Mouse (Mus musculus): ENCODE measurements around the gene Hmga1b. TPM values are rescaled to one million over a fixed set of nuclear protein-coding genes. Genes with fewer than 3 reads are reported as not detected.
"Not testable (repeated sequence)": the region's sequence is repeated elsewhere in the genome, so short reads cannot be mapped to it uniquely, and the experiment has no call there.

The Hmga1b gene
- polyA plus RNA-seq, 1 experiment from 2014 or later, result 2.7 TPM

- Histone ChIP-seq H3K27me3 (no peaks in the 10 kb centered on the region), H3K4me3 (replicated peaks) (no peak overlapping the region), H3K4me1 (replicated peaks) (peaks cover 13% of the 10 kb centered on the region; the same call in 1 of the 2 replicates), H3K9ac (replicated peaks) (no peak overlapping the region), H3K27ac (no peak overlapping the region), H3K4me2 (replicated peaks) (no peak overlapping the region), H3K36me3 (no peaks in the 10 kb centered on the region), H3K9me3 (no peaks in the 10 kb centered on the region)
- no peak for ATAC-seq
- 87% methylated on average over 7 of the region's 7 CpGs for WGBS
Measured at GRCm38 (mm10) chr11:120773463-120774190, 11.0 kb downstream of the Hmga1b start.

GRCm38 (mm10) chr11:120775774-120776469 is 13.3 kb downstream of the Hmga1b start:
- WGBS, result 27% methylated on average over 15 of the region's 15 CpGs
- ATAC-seq, result peak; percentile 88
- no peaks in the 10 kb centered on the region for H3K9me3 ChIP-seq
- no peak overlapping the region for H3K4me3 ChIP-seq (replicated peaks)
- no peaks in the 10 kb centered on the region for H3K27me3 ChIP-seq
- no peak overlapping the region for H3K9ac ChIP-seq (replicated peaks)
- H3K4me1 ChIP-seq (replicated peaks), result peaks cover 13% of the 10 kb centered on the region; the same call in 1 of the 2 replicates
- H3K36me3 ChIP-seq, result peaks cover 13% of the 10 kb centered on the region
- no peak overlapping the region for H3K4me2 ChIP-seq (replicated peaks)
- H3K27ac ChIP-seq, result no peak overlapping the region

GRCm38 (mm10) chr11:120777123-120777522 is 14.5 kb downstream of the Hmga1b start:
- H3K27ac ChIP-seq, result no peak overlapping the region
- H3K27me3 ChIP-seq, result no peaks in the 10 kb centered on the region
- H3K4me3 ChIP-seq (replicated peaks), result no peak overlapping the region
- no peak overlapping the region for H3K4me2 ChIP-seq (replicated peaks)
- WGBS, result 28% methylated on average over 6 of the region's 6 CpGs
- H3K4me1 ChIP-seq (replicated peaks), result peaks cover 13% of the 10 kb centered on the region; the same call in 1 of the 2 replicates
- H3K9ac ChIP-seq (replicated peaks), result no peak overlapping the region
- no peaks in the 10 kb centered on the region for H3K9me3 ChIP-seq
- ATAC-seq, result no peak
- peaks cover 22% of the 10 kb centered on the region for H3K36me3 ChIP-seq

GRCm38 (mm10) chr11:120779876-120780275 is 17.3 kb downstream of the Hmga1b start:
- peaks cover 30% of the 10 kb centered on the region for H3K4me1 ChIP-seq (replicated peaks)
- no peaks in the 10 kb centered on the region for H3K9me3 ChIP-seq
- no peak overlapping the region for H3K4me2 ChIP-seq (replicated peaks)
- no peak overlapping the region for H3K9ac ChIP-seq (replicated peaks)
- WGBS, result 73% methylated on average over 1 of the region's 1 CpGs
- no peak overlapping the region for H3K4me3 ChIP-seq (replicated peaks)
- peaks cover 29% of the 10 kb centered on the region for H3K36me3 ChIP-seq
- no peaks in the 10 kb centered on the region for H3K27me3 ChIP-seq
- no peak for ATAC-seq
- H3K27ac ChIP-seq, result no peak overlapping the region

GRCm38 (mm10) chr11:120781361-120781760 is 18.8 kb downstream of the Hmga1b start:
- H3K4me2 ChIP-seq (replicated peaks); H3K9ac ChIP-seq (replicated peaks); H3K27ac ChIP-seq; H3K9me3 ChIP-seq; H3K27me3 ChIP-seq; ATAC-seq; H3K4me3 ChIP-seq (replicated peaks): not testable (repeated sequence)
- WGBS, result 95% methylated on average over 6 of the region's 6 CpGs
- Histone ChIP-seq H3K4me1 (replicated peaks) (peaks cover 41% of the 10 kb centered on the region), H3K36me3 (peaks cover 37% of the 10 kb centered on the region)

GRCm38 (mm10) chr11:120783426-120784063 is 21.0 kb downstream of the Hmga1b start:
- H3K36me3 ChIP-seq, result peaks cover 58% of the 10 kb centered on the region
- H3K4me1 ChIP-seq (replicated peaks), result peaks cover 30% of the 10 kb centered on the region
- H3K4me2 ChIP-seq (replicated peaks), result peak overlapping the region; percentile 100
- WGBS, result 1% methylated on average over 42 of the region's 42 CpGs
- peak overlapping the region; percentile 95 for H3K9ac ChIP-seq (replicated peaks)
- no peaks in the 10 kb centered on the region for H3K9me3 ChIP-seq
- H3K27me3 ChIP-seq, result no peaks in the 10 kb centered on the region
- H3K27ac ChIP-seq, result peak overlapping the region; percentile 79
- peak; percentile 55 for ATAC-seq
- H3K4me3 ChIP-seq (replicated peaks), result peak overlapping the region; percentile 99

- peaks cover 60% of the 10 kb centered on the region for H3K36me3 ChIP-seq
Measured at GRCm38 (mm10) chr11:120784064-120784791, 21.6 kb downstream of the Hmga1b start, which contains the start of the genes Rfng and Gps1. Rfng (minus strand) TSS chr11:120784207. Gps1 (plus strand) TSS chr11:120784272.

GRCm38 (mm10) chr11:120785145-120785544 is 22.6 kb downstream of the Hmga1b start:
- Histone ChIP-seq H3K9ac (replicated peaks) (peak overlapping the region; percentile 95), H3K4me3 (replicated peaks) (peak overlapping the region; percentile 99), H3K9me3 (no peaks in the 10 kb centered on the region), H3K4me1 (replicated peaks) (peaks cover 30% of the 10 kb centered on the region), H3K27ac (no peak overlapping the region), H3K4me2 (replicated peaks) (peak overlapping the region; percentile 100), H3K27me3 (no peaks in the 10 kb centered on the region), H3K36me3 (peaks cover 67% of the 10 kb centered on the region)
- no peak for ATAC-seq
- WGBS, result 35% methylated on average over 9 of the region's 9 CpGs

More at GRCm38 (mm10) chr11:120784064-120784791, 21.6 kb downstream of the Hmga1b start, which contains the start of the genes Rfng and Gps1:
- WGBS, result under 1% methylated on average over 85 of the region's 107 CpGs
- Histone ChIP-seq H3K4me1 (replicated peaks) (peaks cover 30% of the 10 kb centered on the region), H3K27me3 (no peaks in the 10 kb centered on the region), H3K9ac (replicated peaks) (peak within 1 kb of the TSS; percentile 95), H3K4me3 (replicated peaks) (peak within 1 kb of the TSS; percentile 99), H3K27ac (peak within 1 kb of the TSS; percentile 79), H3K9me3 (no peaks in the 10 kb centered on the region), H3K4me2 (replicated peaks) (peak within 1 kb of the TSS; percentile 100)
- peak; percentile 89 for ATAC-seq

GRCm38 (mm10) chr11:120788460-120788859 is 25.9 kb downstream of the Hmga1b start:
- 89% methylated on average over 10 of the region's 10 CpGs for WGBS

GRCm38 (mm10) chr11:120789355-120789754 is 26.8 kb downstream of the Hmga1b start:
- Histone ChIP-seq H3K4me2 (replicated peaks) (no peak overlapping the region), H3K36me3 (peaks cover 83% of the 10 kb centered on the region), H3K27ac (no peak overlapping the region), H3K4me1 (replicated peaks) (peaks cover 16% of the 10 kb centered on the region), H3K9me3 (no peaks in the 10 kb centered on the region), H3K9ac (replicated peaks) (no peak overlapping the region), H3K27me3 (no peaks in the 10 kb centered on the region), H3K4me3 (replicated peaks) (no peak overlapping the region)
- WGBS, result 89% methylated on average over 4 of the region's 4 CpGs
- ATAC-seq, result no peak

More at GRCm38 (mm10) chr11:120788460-120788859, 25.9 kb downstream of the Hmga1b start:
- not testable (repeated sequence) for H3K27me3 ChIP-seq; ATAC-seq; H3K9ac ChIP-seq (replicated peaks); H3K4me3 ChIP-seq (replicated peaks); H3K27ac ChIP-seq; H3K4me2 ChIP-seq (replicated peaks); H3K9me3 ChIP-seq
- peaks cover 76% of the 10 kb centered on the region for H3K36me3 ChIP-seq
- H3K4me1 ChIP-seq (replicated peaks), result peaks cover 17% of the 10 kb centered on the region

GRCm38 (mm10) chr11:120789810-120790209 is 27.2 kb downstream of the Hmga1b start:
- no peaks in the 10 kb centered on the region for H3K27me3 ChIP-seq
- no peak overlapping the region for H3K9ac ChIP-seq (replicated peaks)
- H3K9me3 ChIP-seq, result no peaks in the 10 kb centered on the region
- H3K27ac ChIP-seq, result no peak overlapping the region
- 88% methylated on average over 3 of the region's 3 CpGs for WGBS
- peaks cover 83% of the 10 kb centered on the region for H3K36me3 ChIP-seq
- no peak for ATAC-seq
- peaks cover 18% of the 10 kb centered on the region for H3K4me1 ChIP-seq (replicated peaks)
- no peak overlapping the region for H3K4me3 ChIP-seq (replicated peaks)
- no peak overlapping the region for H3K4me2 ChIP-seq (replicated peaks)

Measured in midbrain, embryonic 13.5 days (tissue).